Mouse (Mus musculus): ENCODE data around the gene Actl10. TPM values are rescaled to one million over a fixed set of nuclear protein-coding genes. Genes with fewer than 3 reads are reported as not detected.

Actl10 gene
- polyA plus RNA-seq (2012; rRNA removed): 0.18 and 0.30 TPM in 2 replicates

DNA sequence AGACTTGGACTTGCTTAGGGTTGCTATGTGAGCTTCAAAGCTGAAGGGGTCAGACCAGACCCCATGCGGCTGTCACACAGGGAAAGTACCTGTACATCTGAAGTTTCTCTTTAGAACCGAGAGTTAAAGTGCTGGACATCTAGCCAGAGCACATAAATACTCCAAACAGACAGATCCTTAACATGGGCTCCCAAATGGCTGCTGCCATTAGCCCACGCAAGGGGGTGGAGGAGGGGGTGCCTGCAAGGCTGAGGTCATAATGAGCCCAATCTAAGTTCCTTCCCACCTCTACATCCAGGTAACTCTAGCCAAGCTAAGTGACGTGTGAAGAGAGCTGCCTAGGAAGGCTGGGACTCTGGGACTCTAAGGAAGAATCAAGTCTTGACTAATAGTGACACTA lies at the start of gene Actl10:
Gene Actl10, plus strand, starts transcription at position 301 of the 400 bp plus-strand sequence.
- DNase-seq (ENCODE audit: low read depth): no peak

GRCm38 (mm10) chr2:154507076-154507475 lies 44.5 kb upstream of the Actl10 start:
- no peak for DNase-seq (ENCODE audit: low read depth)

DNA sequence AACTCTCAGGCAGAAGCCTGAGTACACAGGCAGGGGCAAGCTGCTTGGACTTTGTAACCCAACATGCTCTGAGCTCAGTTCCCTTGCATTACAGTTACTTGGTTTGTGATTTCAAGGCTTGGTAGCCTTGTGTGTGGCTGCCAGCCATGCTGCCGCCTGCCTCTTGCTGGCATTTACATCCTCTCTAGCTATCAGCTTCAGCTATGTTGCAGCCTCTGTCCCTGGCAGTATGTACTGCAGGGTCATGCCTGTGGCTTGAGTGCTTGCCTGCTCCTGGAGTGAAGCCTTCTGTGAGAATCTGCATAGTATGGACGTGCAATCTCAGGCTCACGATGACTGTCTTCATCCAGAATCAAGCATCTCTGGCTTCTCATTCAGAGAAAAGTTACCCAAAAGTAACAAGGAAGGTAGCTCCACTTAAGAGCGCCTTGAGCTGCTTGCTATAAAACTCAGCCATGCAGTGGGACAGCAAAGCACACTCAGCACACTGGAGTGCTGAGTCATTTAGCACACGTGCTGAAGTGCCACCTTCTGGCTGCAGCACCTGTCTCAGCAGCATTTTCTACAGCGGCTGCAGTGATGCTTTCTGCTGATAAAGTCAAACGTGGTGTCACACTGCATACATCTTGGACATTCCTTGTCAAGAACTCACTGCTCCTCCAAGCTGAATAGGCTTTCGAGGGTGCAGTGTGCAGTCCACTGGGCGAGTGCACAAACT lies 43.9 kb upstream of the Actl10 start:
- no peak for DNase-seq (ENCODE audit: low read depth)

DNA sequence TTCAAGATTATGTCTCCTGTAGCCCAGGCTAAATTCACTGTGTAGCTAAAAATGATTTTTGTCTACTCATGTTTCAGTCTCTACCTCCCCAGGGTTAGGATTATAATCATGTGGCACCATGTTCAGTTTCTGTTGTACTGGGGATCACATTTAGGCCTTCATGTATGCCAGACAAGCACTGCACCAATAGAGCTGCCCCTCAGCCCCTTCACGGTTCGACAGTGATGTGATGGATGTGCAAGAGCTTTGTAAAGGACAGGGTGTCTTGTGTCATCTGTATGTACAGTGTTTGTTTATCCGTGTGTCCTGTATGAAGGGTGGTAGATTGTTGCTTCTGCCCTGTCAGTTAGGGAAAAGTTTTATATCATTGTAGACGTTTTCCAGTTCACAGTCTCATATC lies 43.1 kb upstream of the Actl10 start:
- no peak for DNase-seq (ENCODE audit: low read depth)

DNA sequence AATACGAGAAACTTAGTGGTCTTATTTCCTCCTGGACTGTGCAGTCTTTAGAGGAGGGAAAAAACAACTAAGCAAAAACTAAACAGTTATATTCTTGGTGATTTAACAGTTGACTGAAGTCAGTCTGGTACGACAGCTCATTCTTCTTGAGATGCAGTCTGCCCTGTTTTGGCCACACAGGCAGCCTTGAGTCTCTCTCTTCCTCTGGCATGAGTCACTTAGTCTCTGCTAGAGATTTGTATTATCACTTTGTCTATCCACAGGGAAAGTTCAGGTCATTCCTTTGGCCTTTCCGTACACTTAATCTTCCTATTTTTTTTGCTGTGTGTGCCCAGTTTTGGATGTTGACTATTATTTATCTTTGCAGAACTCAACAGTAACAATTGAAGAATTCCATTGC lies 41.4 kb upstream of the Actl10 start:
- DNase-seq (ENCODE audit: low read depth): no peak

DNA sequence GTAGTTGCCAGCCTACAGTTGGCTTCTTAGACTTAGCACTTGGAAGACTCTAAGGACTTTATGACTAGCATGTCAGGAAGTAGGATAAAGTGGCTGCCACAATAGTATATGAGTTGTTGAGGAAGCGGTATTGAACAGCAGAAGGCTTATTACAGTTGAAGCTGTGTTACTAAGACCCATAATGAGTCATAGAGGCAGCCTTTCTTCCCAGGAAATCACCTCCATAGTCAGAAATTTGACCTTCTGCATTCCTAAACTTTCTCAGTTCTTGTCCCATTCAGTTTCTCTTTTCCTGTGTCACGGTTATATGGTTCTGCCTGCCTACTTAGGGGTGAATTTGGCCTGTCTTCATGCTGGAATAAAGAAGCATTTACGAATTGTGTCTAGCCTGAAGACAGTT lies 34.6 kb upstream of the Actl10 start:
- DNase-seq (ENCODE audit: low read depth): no peak

DNA sequence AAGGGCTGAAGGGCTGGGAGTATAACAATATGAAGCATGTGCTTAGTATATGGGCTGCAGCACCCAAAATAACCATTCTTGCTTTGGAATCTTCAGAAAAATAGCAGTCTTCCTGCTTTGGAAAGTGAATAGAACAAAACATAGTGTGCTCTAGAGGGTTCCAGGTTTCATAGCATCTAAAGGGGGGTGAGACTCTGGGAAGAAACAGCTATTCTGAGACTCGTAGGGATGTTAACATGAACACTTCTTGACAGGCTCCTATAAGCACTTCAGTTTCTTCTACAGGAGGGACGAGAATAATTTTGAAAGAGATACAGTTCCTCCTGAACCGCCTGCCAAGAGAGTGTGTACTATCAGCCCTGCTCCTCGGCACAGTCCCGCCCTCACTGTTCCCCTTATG lies 34.2 kb upstream of the Actl10 start:
- no peak for DNase-seq (ENCODE audit: low read depth)

GRCm38 (mm10) chr2:154521449-154521848 lies 30.1 kb upstream of the Actl10 start:
- DNase-seq (ENCODE audit: low read depth): no peak

- no peak for DNase-seq (ENCODE audit: low read depth)
Measured at GRCm38 (mm10) chr2:154522334-154522733, 29.2 kb upstream of the Actl10 start.

GRCm38 (mm10) chr2:154525285-154525684 lies 26.3 kb upstream of the Actl10 start:
- DNase-seq (ENCODE audit: low read depth): no peak

- DNase-seq (ENCODE audit: low read depth): no peak
Measured at GRCm38 (mm10) chr2:154526531-154526930, 25.0 kb upstream of the Actl10 start.

GRCm38 (mm10) chr2:154532888-154533287 lies 18.7 kb upstream of the Actl10 start:
- DNase-seq (ENCODE audit: low read depth): no peak

DNA sequence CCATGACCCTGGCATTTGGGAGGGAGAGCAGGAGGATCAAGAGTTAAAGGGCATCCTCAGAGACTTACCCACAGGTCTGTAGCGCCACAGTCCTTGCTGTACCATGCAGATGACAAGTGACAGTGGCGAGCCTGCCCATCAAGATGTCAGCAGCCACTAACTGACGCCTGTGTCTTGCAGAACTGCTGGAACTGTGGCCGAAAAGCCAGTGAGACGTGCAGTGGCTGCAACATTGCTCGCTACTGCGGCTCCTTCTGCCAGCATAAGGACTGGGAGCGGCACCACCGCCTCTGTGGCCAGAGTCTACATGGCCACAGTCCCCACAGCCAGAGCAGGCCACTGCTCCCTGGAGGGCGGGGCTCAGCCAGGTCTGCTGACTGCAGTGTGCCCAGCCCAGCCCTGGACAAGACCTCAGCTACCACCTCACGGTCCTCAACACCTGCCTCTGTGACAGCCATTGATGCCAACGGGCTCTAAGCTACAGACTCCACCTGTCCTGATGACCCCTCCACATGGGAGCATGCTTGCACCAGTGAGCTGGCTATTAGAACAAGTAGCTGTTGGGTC lies 16.8 kb upstream of the Actl10 start:
- no peak for DNase-seq (ENCODE audit: low read depth)

- DNase-seq (ENCODE audit: low read depth): no peak
Measured at GRCm38 (mm10) chr2:154538310-154538709, 13.3 kb upstream of the Actl10 start.

DNA sequence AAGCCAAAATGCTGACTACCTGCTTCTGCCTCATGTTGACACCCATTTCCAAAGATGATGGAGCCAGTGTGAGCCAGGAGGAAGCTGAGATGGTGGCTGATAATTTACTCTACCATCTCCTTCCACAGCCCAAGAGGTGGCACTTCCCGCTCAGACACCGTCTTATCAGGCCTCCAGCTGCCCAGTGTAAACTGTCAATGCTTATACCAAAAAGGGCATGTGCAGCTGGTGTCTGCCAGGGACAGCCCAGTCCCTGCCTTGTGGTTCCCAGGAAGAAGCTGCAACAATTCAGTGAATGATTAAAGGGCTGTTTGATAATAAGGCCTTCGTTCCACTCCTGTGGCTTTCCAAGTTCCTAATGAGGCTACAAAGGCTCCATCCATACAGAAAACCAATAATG lies 12.9 kb upstream of the Actl10 start:
- DNase-seq (ENCODE audit: low read depth): no peak

- DNase-seq (ENCODE audit: low read depth): no peak
Measured at GRCm38 (mm10) chr2:154539720-154540119, 11.9 kb upstream of the Actl10 start.

DNA sequence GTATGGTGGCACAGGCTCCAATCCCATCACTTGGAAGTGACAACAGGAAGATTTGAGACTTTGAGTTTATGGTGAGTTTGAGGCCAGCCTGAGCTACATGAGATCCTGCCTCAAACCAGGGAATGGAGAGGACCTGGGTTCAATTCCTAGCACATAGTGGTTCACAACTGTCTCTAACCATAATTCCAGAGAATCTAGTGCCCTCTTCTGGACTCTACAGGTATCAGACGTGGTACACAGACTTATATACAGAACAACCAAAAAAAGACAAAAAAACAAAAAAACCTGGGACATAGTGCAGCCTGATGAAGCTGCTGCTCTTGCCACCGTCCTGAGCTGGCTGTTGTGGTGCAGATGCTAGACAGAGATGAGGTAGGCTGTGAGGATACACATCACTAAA lies 9.9 kb upstream of the Actl10 start:
- no peak for DNase-seq (ENCODE audit: low read depth)

DNA sequence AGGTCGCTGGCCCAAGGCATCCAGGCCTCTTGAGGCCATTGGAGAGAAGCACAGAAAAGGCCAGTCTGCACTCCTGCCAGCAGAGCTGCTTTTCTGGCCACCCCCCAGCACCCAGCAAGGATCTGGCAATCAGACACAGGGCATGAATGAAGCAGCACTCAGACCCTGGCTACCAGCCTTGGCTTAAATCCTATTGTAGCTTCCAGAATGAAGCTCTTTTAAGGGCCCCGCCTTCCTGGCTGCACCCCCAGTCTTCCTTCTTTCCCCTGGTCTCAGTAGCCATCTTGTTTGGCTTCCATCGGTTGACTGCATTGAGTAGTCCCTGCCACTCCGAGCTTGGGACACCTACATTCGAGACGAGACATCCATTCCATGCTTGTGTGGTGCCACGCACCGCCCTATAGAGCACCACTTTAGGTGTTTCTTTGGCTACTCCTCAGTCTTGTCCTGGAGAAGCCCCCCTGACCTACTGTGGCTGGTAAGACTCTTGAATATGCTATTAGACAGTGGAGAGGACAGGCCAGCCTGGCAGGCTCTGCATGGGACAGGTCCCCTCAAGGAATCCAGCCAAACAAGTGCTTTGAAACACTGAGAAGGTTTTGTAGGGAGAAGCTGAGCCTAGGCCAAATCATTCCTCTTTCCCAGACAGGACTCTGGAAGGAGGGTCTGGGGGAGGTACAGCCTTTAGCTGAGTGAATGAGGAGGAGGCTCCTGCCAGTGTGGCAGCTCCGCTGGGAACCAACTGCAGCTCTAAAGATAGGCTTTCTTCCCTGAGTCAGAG lies 7.8 kb upstream of the Actl10 start:
- DNase-seq (ENCODE audit: low read depth): no peak

GRCm38 (mm10) chr2:154546711-154547110 lies 4.9 kb upstream of the Actl10 start, which contains the start of gene 1700003F12Rik:
TSS of gene 1700003F12Rik (plus strand) at chr2:154547085.
- DNase-seq (ENCODE audit: low read depth): no peak

DNA sequence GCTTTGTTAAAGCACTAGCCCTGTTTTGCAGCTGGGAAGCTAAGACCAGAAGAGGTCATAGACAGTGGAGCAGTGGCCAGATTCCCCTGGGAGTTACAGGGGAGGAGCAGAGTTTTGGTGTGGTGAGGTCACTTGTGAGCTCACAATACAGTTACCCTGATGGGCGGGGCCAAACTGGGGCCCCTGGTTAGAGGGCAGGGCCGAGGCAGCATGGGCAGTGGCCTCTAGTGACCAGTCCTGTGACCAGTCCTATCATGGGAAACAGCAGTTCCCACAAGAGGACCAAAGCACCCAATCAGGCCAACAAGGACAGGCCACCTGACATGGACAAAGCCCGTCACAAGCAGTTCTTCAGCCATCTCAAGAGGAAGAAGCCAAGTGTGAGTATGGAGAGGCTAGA lies 2.9 kb upstream of the Actl10 start:
- no peak for DNase-seq (ENCODE audit: low read depth)

DNA sequence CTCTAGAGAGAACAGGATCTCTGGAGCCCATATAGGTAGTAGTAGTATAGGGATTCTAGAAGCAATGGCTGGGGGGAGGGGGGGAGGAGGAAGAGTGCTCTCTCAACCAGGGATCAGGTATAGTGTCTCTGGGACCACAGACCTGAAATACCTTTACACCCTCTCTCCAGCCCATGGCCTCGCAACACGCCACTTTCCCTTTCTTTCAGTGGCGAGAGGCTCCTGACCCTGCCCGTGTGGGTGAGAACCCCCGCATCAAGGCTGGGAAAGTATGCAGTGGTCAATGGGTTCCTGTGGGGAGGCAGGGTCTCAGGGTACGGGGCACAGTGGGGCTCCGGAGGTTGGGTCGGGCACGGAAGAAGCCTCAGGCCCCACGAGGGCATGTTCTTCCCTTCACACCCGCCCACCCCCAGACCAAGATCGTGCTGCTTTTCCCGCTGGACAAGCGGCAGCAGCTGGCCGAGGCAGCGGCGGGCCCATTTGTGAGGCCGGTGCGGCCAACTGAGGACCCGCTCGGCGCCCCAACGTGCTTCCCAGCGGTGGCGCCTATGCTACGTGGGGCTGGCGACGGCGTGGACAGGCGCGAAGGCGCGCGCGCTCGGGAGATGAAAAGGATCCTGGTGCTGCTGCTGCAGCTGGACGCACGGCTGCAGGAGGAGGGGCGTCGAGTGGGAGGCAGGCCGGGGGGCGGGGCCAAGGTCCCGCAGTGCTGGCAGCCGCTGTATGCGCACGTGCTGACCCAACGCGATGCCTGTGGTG lies 2.3 kb upstream of the Actl10 start:
- DNase-seq (ENCODE audit: low read depth): no peak

- no peak for DNase-seq (ENCODE audit: low read depth)
Measured at GRCm38 (mm10) chr2:154549886-154550189, 1.7 kb upstream of the Actl10 start.
